Mouse (Mus musculus): ENCODE results near the gene Gnb1l. TPM values are rescaled to one million over a fixed set of nuclear protein-coding genes. Genes with fewer than 3 reads are reported as not detected.

Gene Gnb1l
- polyA plus RNA-seq (2016; fragmentation: Nextera tagmentation; extraction: Ambion mirVana) = 16.9 and 17.5 TPM in 2 replicates

DNA sequence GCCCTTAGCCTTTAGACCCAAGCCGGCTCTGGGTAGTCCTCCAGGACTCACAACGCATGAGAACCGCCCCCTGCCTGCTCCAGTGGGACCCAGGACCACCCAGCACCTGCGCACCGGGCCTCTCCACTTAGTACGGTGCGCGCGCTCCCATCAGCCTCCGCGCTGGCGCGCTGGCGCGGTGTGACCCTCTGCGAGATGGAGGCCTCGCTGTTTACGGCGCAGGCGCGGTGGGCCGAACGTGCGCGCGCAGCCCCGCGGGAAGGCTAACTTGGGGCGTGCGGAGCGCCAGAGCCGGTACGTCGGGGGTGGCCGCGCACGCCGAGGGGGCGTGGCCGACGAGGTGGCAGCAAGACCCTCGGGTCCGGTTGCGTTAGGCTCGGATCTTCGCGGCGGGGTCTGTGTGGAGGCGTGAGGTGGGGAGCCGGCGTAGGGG is at the start of gene Gnb1l, which contains the start of gene Rtl10:
TSS of gene Gnb1l (plus strand) at position 156 of the 433 bp plus-strand sequence.
TSS of gene Rtl10 (plus strand) at position 344 of the 433 bp plus-strand sequence.
- H3K4me1 ChIP-seq = peaks cover 16% of the 10 kb centered on the region
- H3K4me3 ChIP-seq = peak within 1 kb of the TSS; percentile 79
- H3K27me3 ChIP-seq = no peaks in the 10 kb centered on the region
- WGBS = 0% methylated on average over 50 of the region's 51 CpGs
- ATAC-seq (ENCODE audit: insufficient number of reproducible peaks, insufficient read depth, low FRiP score, low TSS enrichment) = peak; percentile 98
- H3K36me3 ChIP-seq = peaks cover 20% of the 10 kb centered on the region
- peak within 1 kb of the TSS; percentile 79 for H3K27ac ChIP-seq
- H3K9me3 ChIP-seq = no peaks in the 10 kb centered on the region
- H3K9ac ChIP-seq = peak within 1 kb of the TSS; percentile 81
- H3K4me2 ChIP-seq (replicated peaks) = peak within 1 kb of the TSS; percentile 84

DNA sequence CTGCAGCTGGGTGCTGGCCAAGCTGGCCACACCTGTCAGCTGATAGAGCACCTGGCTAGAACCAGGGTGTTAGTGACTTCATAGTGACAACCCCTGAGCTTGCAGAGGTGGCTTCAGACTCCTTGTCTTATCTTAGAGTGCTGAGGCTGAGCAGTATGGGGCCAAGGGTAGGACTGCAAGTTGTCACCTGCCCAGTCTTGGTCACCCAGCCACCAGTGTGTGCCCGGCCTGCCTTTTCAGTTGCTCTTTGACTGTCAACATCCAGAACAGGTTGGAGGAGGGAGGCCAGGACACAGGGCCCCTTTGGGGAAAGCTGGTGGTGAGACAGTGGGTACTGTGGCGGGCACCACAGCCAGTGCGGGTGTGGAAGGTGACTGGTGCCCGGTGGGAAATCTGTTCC is 49.5 kb upstream of the Gnb1l start:
- ATAC-seq (ENCODE audit: insufficient number of reproducible peaks, insufficient read depth, low FRiP score, low TSS enrichment) = no peak
- no peak overlapping the region for H3K27ac ChIP-seq
- WGBS = 99% methylated on average over 4 of the region's 4 CpGs

DNA sequence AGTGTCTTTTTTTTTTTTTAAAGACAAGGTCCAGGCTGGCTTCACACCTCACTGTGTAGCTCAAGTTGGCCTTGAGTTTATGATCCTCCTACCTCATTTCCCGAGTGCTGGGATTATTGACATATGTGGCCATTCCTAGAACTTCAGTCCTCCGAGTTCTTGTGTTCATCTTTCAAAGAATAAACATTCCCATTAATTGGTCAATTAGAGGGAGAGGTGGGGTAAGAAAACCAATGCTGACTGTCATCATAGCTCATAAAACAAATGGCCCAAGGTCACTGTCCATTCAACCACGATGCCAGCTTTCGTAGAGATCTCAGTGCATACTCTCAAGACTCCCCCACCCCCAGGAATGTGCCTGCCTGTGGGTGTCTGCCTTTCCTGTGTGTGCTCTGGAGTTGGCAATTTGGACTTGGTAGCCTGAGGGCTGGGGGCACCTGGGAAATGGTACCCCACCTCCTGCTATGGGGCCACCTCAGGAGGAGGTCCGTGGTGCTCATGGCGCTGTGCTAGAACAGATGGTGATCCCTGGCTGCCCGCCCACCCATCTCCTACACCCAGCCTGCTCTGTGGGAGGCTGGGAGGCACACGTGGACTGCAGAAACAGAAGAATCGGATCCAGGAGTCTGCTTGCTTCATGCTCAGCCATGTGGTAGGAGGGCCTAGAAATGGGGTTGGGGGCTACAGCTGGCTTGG is 46.9 kb upstream of the Gnb1l start:
- Histone ChIP-seq H3K36me3 (no peaks in the 10 kb centered on the region), H3K4me2 (replicated peaks) (no peak overlapping the region), H3K4me1 (peaks cover 10% of the 10 kb centered on the region; the same call in 1 of the 2 replicates), H3K9ac (no peak overlapping the region), H3K9me3 (no peaks in the 10 kb centered on the region), H3K27me3 (no peaks in the 10 kb centered on the region), H3K27ac (0 out of 2 replicates have a peak overlapping the region, but pooled peaks have one; percentile 7), H3K4me3 (no peak overlapping the region)
- 42% methylated on average over 9 of the region's 9 CpGs for WGBS
- no peak for ATAC-seq (ENCODE audit: insufficient number of reproducible peaks, insufficient read depth, low FRiP score, low TSS enrichment)

More for the DNA sequence above, 49.5 kb upstream of the Gnb1l start:
- Histone ChIP-seq H3K4me1 (peaks cover 10% of the 10 kb centered on the region; the same call in 1 of the 2 replicates), H3K9me3 (no peaks in the 10 kb centered on the region), H3K36me3 (no peaks in the 10 kb centered on the region), H3K4me3 (no peak overlapping the region), H3K4me2 (replicated peaks) (no peak overlapping the region), H3K27me3 (no peaks in the 10 kb centered on the region), H3K9ac (no peak overlapping the region)

DNA sequence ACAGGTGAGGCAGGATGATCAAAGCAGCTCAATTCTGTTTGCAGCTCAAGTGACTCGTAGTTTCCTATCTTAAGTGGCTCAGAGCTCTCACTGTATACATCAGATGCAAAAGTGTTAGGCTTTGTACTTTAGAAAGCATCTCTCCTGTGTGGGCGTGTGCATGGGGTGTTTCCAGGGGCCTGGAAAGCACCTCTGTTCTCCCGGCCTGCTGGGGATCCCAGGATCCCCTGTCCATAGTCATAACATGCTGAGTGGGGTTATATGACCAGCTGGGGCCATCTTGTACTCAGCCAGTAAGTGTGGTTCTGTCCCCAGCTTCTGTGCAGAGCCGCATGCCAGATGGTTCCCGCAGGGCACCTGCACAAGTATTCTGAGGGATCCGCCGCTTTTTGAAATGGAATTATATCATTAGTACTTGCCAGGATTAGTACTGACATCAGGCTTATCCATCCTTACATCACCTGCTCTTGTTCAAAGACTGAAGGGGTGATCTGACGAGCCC is 46.1 kb upstream of the Gnb1l start:
- no peak overlapping the region for H3K4me2 ChIP-seq (replicated peaks)
- H3K4me3 ChIP-seq = no peak overlapping the region
- no peaks in the 10 kb centered on the region for H3K27me3 ChIP-seq
- H3K4me1 ChIP-seq = peaks cover 10% of the 10 kb centered on the region; the same call in 1 of the 2 replicates
- no peak overlapping the region for H3K9ac ChIP-seq
- 0 out of 2 replicates have a peak overlapping the region, but pooled peaks have one; percentile 7 for H3K27ac ChIP-seq
- no peaks in the 10 kb centered on the region for H3K9me3 ChIP-seq
- ATAC-seq (ENCODE audit: insufficient number of reproducible peaks, insufficient read depth, low FRiP score, low TSS enrichment) = no peak
- WGBS = 75% methylated on average over 8 of the region's 8 CpGs
- no peaks in the 10 kb centered on the region for H3K36me3 ChIP-seq

DNA sequence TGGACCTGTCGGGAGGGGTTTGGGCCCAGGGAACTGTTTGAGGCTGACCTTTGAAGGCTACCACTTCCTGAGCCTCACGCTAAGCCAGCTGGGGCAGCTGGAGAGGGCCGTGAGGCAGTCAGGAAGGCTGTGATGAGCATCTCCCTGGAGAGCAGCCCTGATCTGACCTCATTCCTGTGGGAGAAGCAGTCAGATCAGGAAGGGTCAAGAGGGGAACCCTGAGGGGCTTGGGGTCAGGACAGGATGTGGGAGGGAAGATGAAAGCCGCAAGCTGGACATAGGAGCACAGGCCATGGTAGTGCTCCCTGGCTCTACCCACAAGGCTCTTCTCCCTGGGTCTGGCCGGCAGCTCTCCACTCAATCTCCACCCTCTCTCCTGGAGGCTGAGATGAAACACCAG is 44.7 kb upstream of the Gnb1l start:
- H3K4me2 ChIP-seq (replicated peaks) = no peak overlapping the region

DNA sequence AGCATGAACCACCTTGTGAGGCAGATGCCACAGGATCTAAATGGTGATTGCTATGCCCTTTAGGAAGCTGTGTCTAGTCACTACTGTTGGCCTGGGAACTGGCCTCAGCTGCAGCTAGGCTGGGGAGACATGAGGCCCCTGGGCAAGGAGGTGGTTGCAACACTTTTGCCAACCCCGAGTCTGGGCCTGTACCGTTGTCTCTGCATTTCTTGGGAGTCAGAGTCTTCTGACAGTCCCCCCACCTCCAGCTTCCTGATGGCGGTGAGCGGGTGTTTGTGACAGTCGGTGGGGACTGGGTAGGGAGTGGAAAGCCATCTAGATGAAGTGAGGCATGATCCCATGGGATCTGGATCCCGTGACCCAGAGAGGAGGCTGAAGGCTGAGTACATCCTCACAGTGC is 43.1 kb upstream of the Gnb1l start:
- no peak for ATAC-seq (ENCODE audit: insufficient number of reproducible peaks, insufficient read depth, low FRiP score, low TSS enrichment)
- no peak overlapping the region for H3K4me2 ChIP-seq (replicated peaks)
- no peak overlapping the region for H3K9ac ChIP-seq
- H3K27me3 ChIP-seq = no peaks in the 10 kb centered on the region
- 82% methylated on average over 6 of the region's 6 CpGs for WGBS
- H3K4me3 ChIP-seq = no peak overlapping the region
- peaks cover 24% of the 10 kb centered on the region for H3K4me1 ChIP-seq
- no peaks in the 10 kb centered on the region for H3K9me3 ChIP-seq
- no peak overlapping the region for H3K27ac ChIP-seq
- H3K36me3 ChIP-seq = no peaks in the 10 kb centered on the region

More for the DNA sequence above, 44.7 kb upstream of the Gnb1l start:
- no peak overlapping the region for H3K27ac ChIP-seq
- H3K9ac ChIP-seq = no peak overlapping the region
- H3K4me1 ChIP-seq = peaks cover 8% of the 10 kb centered on the region
- ATAC-seq (ENCODE audit: insufficient number of reproducible peaks, insufficient read depth, low FRiP score, low TSS enrichment) = no peak
- H3K9me3 ChIP-seq = no peaks in the 10 kb centered on the region
- no peak overlapping the region for H3K4me3 ChIP-seq
- WGBS = 30% methylated on average over 5 of the region's 5 CpGs
- no peaks in the 10 kb centered on the region for H3K36me3 ChIP-seq
- H3K27me3 ChIP-seq = no peaks in the 10 kb centered on the region

DNA sequence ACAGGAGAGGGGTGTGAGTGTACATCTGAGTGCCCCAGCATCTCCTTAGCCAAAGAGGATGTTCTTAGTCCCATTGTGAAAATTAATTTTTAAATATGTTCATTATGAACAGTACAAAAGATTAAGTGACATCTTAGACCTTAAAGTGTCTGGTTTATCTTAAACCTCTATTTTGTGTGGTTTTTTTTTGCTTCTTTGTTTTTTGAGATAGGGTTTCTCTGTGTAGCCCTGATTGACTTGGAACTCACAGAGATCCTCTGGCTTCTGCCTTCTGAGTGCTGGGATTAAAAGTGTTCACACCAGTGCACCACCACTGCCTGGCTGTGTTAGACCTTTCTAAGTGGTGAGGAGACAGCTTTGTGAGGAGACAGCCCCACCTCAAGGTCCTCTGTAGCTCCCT is 39.9 kb upstream of the Gnb1l start:
- ATAC-seq (ENCODE audit: insufficient number of reproducible peaks, insufficient read depth, low FRiP score, low TSS enrichment) = no peak
- Histone ChIP-seq H3K4me1 (peaks cover 25% of the 10 kb centered on the region), H3K4me2 (replicated peaks) (no peak overlapping the region), H3K9me3 (no peaks in the 10 kb centered on the region), H3K27me3 (no peaks in the 10 kb centered on the region), H3K9ac (no peak overlapping the region), H3K36me3 (no peaks in the 10 kb centered on the region), H3K27ac (0 out of 2 replicates have a peak overlapping the region, but pooled peaks have one; percentile 51), H3K4me3 (no peak overlapping the region)

DNA sequence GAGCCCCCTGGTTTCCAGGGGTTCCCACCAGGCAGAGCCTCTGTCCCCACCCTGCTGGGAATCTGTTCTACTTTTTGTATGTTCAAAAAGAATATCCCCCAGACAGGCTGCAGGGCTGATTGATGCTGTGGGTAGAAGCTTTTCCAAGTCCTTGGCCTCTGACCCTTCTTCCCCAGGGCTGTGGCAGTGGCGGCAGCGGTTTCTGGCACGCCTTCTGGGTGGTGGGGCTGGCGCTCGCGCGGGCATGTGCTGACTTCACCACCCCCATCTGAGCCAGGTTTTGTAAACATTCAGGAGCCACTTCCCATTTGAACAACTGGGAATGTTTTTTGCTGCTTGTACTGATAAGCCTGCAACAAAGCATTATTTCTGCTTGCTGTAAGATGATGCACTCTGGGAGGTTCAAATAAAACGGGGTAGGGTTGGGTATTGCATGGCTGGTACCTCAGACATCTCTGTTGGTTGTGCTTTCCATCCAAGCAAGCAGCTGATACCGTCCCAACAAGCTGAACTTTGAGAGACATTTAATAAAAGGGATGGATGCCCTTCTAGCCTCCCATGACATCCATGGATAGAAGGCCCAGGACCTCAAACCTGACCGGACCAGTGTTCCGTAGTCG is 39.1 kb upstream of the Gnb1l start:
- H3K27me3 ChIP-seq = no peaks in the 10 kb centered on the region
- 8% methylated on average over 12 of the region's 12 CpGs for WGBS

DNA sequence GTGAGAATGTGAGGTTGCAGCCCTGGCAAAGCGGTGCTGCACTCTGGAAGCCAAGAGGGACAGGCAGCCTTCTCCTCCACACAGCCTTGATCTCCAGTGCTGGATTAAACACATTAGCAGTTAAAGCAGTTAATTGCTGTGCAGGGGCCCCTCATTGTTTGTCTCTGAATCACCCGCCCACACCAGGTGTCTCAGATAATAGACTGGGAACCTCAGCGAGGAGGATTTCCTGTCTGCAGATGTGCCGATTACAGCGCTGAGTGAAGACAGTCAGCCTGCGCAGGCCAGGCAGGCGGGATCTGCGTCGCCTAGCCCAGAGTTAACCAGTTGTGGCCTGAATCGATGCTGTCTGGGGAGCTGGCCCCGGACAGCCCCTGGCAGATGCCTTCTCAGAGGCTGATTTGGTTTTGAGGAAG is 38.5 kb upstream of the Gnb1l start:
- Histone ChIP-seq H3K27ac (peak overlapping the region; percentile 64), H3K9ac (peak overlapping the region; percentile 12; the same call in 1 of the 2 replicates), H3K4me1 (peaks cover 33% of the 10 kb centered on the region), H3K9me3 (no peaks in the 10 kb centered on the region), H3K36me3 (no peaks in the 10 kb centered on the region), H3K4me2 (replicated peaks) (peak overlapping the region; percentile 35), H3K27me3 (no peaks in the 10 kb centered on the region), H3K4me3 (peak overlapping the region; percentile 9; the same call in 1 of the 2 replicates)
- ATAC-seq (ENCODE audit: insufficient number of reproducible peaks, insufficient read depth, low FRiP score, low TSS enrichment) = peak; percentile 74
- WGBS = 2% methylated on average over 11 of the region's 11 CpGs

More for the DNA sequence above, 39.1 kb upstream of the Gnb1l start:
- H3K36me3 ChIP-seq = no peaks in the 10 kb centered on the region
- peak overlapping the region; percentile 9; the same call in 1 of the 2 replicates for H3K4me3 ChIP-seq
- peaks cover 29% of the 10 kb centered on the region for H3K4me1 ChIP-seq
- H3K9me3 ChIP-seq = no peaks in the 10 kb centered on the region
- peak overlapping the region; percentile 64 for H3K27ac ChIP-seq
- ATAC-seq (ENCODE audit: insufficient number of reproducible peaks, insufficient read depth, low FRiP score, low TSS enrichment) = no peak
- H3K9ac ChIP-seq = peak overlapping the region; percentile 12; the same call in 1 of the 2 replicates
- peak overlapping the region; percentile 35 for H3K4me2 ChIP-seq (replicated peaks)

DNA sequence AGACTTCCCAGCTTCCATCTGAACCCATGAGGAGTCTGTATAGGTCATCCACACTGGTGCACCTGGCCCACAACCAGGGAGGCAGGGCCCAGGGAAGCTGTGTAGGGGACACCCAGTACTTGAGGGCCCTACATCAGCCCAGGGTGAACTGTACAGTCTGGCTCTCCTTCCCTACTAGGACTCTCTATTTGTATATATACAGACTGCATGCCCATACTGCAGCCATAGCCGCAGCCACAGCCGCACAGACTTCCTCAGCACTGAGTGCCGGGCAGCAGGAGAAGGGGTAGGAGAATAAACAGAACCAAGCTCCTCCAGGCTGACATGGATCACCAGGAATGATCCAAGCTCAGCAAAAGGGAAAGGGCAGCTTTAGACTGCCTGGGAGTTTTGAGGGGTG is 37.7 kb upstream of the Gnb1l start:
- H3K27ac ChIP-seq = 0 out of 2 replicates have a peak overlapping the region, but pooled peaks have one; percentile 64

DNA sequence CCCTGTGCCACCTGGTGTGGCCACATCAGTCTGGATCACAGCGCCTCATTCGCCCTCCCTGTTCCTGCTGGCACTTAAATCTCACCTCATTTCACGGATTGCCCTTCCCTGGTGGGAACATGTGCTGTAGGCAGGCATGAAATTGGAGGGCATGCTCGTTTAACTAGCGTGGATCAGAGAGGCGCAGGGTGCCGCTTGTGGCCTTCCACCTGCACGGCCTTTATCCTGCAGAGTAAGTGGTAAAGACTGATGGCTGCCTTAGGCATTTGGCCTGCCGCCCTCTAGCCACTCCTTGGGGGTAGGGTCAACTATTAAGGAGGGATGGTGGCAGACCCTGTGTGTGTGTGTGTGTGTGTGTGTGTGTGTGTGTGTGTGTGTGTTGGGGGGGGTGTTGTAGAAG is 36.5 kb upstream of the Gnb1l start:
- 51% methylated on average over 9 of the region's 9 CpGs for WGBS
- Histone ChIP-seq H3K4me2 (replicated peaks) (no peak overlapping the region), H3K4me1 (peaks cover 33% of the 10 kb centered on the region), H3K27ac (no peak overlapping the region), H3K36me3 (no peaks in the 10 kb centered on the region), H3K27me3 (no peaks in the 10 kb centered on the region), H3K4me3 (no peak overlapping the region), H3K9me3 (no peaks in the 10 kb centered on the region), H3K9ac (no peak overlapping the region)
- ATAC-seq (ENCODE audit: insufficient number of reproducible peaks, insufficient read depth, low FRiP score, low TSS enrichment) = no peak

More for the DNA sequence above, 37.7 kb upstream of the Gnb1l start:
- WGBS = 91% methylated on average over 3 of the region's 3 CpGs
- no peak overlapping the region for H3K9ac ChIP-seq
- H3K36me3 ChIP-seq = no peaks in the 10 kb centered on the region
- ATAC-seq (ENCODE audit: insufficient number of reproducible peaks, insufficient read depth, low FRiP score, low TSS enrichment) = 0 out of 2 replicates have a peak, but pooled peaks have one; percentile 13
- no peak overlapping the region for H3K4me3 ChIP-seq
- no peaks in the 10 kb centered on the region for H3K27me3 ChIP-seq
- no peak overlapping the region for H3K4me2 ChIP-seq (replicated peaks)
- peaks cover 33% of the 10 kb centered on the region for H3K4me1 ChIP-seq
- H3K9me3 ChIP-seq = no peaks in the 10 kb centered on the region
